Mouse (Mus musculus) forelimb bud, embryonic 11.5 days (tissue): ENCODE measurements around the gene Glmp.
"Not testable (repeated sequence)": the region's sequence is repeated elsewhere in the genome, so short reads cannot be mapped to it uniquely, and the experiment has no call there.

Source experiments
- DNase-seq: peaks from one replicate; pipeline ENCODE4 v3.0.0-alpha.2; 2012; ENCODE audit warnings: low read depth, low spot score

The Glmp gene

DNA sequence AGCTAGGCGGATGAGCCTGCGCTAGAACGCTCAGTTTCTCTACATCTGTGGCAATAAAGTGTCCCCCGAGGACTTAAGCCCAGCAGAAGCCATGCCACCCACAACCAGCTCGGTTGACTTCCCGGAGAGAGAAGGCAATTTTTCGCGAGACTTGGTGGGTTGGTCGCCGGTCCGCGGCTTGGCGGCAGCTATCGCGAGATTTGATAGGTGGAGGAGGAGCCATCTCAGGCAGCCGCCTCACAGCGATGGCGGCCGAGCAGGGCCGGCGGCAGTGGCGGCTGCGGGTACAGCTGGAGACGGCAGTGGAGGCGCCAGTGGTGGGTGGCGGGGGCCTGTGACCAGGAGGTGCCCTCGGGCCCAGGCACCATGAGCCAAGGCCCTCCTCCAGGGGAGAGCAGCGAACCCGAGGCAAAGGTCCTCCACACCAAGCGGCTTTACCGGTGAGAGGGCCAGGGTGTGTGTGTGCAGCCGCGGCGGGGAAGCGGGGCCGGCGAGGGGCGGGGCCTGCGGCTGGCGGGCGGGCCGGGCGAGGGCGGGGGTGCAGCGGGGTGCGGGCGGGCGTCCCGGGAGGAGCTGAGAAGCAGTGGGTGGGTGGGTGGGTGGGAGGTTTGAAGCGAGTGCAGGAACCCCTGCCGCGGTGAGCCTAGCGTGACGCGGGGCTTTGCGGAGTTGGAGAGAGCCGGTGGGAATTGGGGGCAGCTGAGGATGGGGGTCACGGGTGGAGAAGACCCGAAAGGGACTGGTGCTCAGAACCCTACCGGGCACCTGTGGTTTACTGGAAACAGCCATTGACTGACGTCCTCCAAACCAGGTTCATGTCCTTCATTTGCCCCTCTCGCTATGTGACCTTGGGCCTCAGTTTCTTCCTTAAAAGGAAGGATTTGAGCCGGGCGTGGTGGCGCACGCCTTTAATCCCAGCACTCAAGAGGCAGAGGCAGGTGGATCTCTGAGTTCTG lies 11.5 kb downstream of the Glmp start, which contains the start of the genes Tmem79 and Smg5:
TSS of gene Tmem79 (minus strand) at position 91 of the 956 bp plus-strand sequence.
TSS of gene Smg5 (plus strand) at position 203 of the 956 bp plus-strand sequence.
- DNase-seq: peak; percentile 97

DNA sequence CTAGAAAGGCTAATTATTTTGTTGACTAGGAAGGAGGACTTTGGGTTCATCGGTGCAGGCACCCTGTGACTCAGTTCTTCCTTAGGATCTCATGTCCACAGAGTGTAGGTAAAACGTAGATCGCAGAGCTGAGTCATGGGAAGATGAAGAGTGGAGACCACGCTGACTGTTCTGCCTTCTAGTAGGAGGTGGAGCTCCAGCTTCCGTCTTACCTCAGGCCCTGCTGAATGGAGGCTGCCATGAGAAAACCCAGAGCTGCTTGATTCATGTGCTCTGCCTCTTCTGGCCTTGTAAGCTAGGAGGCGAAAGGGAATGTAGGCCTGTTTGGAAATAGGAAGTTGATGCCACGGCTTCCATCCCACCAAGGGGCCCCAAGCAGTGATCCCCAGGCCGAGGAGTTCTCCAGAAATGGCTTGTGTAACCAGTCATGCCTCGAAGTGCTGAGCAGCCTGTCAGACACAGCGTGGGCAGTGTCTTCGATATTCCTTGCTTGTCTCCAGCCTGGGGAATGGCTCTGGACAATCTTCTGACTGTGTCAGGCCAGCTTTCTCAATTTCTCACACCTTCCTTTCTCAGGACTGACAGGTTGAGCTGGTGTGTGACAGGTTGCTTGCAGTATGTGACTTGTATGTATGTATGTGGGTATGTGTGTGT lies 12.7 kb downstream of the Glmp start:
- DNase-seq: no peak

DNA sequence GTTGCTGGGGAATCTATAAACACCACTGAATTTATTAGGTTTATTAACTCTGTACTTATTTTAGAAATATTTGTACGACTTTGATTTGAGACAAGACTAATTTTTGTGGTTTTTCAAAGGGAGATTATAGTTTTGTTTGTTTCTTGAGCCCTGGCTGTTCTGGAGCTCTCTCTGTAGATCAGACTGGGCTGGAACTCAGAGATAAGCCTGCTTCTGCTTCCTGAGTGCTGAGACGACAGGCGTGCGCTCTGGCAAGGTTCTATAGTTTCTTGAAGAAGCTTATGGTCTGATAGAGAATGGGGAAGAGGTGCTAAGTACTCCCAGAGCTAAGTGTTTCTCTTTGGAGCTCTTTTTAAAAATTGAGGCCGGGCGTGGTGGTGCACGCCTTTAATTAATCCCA lies 13.5 kb downstream of the Glmp start:
- DNase-seq: no peak

DNA sequence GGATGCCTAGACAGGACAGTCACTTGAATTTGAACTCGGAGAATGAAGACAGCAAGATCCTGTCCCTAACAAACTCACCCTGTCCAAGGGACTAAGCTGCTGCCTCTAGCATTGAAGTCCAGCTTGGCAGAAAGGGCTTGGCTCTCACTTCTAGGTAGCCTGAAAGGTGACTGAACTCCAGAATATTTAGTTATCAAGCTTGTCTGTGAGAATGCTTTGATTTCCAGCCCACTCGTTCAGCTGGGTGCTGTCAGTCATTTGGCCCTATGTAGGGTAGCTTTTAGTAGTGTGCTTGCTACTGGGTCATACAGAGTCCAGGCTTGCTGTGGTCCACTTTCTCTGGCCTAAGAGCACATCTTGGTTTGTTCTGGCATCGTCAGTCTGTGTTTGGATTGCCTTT lies 14.2 kb downstream of the Glmp start:
- DNase-seq: no peak

DNA sequence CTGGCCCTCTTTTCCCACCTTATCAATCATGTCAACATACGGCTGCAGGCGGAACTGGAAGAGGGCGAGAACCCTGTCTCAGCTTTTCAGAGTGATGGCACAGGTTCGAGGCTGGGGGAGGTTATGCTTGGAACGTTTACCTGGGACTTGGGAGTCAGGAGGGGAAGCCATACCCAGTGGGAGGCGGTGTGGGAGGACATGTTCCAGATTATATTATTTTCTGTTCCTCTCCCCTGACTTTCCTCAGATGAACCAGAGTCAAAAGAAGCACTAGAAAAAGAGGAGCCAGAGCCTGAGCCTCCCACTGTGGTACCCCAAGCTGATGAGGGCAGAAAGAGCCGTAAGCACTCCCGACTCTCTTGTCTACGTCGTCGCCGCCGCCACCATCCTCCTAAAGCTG lies 25.9 kb downstream of the Glmp start:
- DNase-seq: no peak

DNA sequence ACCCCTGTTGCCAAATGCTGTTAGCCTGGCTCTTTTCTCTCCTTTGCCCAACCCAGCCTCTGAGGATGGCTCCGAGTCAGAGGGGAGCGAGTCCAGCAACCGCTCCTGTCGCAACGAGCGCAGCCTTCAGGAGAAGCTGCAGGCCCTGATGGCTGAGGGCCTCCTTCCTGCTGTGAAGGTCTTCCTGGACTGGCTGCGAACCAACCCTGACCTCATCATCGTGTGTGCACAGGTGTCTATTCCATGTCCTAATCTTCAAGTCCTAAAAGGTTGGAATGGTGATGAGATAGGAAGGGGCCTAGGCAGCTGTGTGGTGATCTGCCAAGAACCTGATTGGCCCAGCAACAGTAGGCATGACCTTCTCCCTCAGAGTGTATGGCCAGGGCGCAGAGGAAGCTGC lies 28.1 kb downstream of the Glmp start:
- DNase-seq: no peak

DNA sequence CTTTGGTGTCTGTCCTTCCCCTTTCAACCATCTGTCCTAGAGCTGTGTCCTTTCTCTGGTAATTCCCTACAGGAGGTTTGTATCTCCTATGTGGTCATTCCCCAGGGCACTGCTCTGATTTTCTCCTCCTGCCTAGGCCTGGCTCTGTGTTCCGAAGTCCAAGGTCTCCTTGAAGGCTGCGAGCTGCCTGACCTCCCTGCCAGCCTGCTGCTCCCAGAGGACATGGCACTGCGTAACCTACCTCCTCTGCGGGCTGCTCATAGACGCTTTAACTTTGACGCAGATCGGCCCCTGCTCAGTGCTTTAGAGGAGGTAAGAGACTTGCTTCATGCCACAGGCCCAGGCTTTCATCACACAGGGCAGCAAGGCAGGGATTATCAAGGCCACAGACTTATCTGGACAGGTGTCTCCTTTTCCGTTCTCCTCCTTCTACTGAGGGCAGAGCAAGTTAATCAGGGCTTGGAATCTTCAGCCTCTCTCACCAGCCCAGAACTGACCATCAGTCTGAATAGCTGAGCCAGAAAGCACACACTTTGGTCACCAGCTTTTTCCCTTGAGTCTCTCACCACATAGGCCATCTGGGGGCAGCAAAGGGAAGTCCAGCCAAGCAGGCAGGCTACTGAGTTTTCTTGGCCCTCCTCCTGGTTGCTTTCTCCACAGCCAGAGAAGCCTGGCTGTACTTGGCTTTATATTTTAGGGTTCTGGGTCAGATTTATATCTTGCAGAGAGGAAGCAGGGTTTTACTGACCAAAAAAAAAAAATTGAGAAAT lies 29.8 kb downstream of the Glmp start:
- DNase-seq: no peak

DNA sequence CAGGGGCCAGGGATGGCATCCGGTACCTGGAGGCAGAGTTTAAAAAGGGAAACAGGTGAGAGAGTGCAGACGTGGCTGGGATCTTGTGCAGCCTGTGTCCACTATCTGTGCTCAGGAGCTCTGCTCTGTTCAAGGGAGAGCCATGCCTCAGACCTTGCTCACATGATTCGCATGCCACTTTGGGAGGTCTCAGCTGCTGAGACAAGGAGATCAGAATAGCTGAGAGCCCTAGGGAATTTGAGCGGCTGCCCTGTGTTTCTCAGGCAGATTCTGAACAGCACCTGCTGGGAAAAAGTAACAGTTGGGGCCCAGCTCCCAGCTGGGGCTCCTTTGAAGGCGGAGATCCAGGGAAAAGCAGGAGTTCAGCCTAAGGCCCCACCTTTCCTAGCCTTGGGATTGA lies 34.8 kb downstream of the Glmp start:
- DNase-seq: no peak

DNA sequence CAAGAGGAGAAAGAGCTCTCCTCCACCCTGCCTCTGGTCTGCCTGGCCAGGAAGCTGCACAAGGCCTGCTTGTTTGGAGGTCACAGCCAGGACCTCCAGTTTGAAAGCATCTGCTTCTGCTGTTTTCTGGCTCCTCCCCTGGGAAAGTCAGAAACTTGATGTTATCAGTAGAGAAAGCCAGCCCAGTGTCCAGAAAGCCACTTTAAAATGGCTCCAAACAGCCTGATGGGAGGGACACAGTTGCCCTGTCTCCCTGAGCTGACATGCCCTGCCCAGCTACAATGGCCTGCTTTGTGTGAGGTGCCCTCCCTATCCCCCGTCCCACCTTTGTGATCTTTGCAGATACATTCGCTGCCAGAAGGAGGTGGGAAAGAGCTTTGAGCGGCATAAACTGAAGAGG lies 35.2 kb downstream of the Glmp start:
- no peak for DNase-seq

DNA sequence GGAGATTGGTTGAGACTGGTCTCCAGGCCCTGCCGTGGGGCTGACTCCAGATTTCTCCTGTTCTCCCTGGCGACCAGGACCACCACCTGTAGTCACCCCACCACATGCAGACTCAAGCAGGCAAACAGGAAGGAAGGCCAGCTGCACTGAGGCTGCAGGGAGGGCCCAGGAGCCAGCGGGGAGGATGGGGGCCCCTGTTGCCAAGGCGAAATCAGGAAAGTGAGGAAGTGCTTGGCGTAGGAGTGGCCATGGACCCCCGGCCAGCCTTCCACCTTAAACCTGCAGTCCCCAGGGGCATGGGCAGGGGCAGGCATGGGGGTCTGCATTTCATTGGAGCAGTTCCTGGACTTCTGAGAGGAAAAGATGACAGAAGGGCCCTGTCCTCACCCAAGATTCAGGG lies 36.3 kb downstream of the Glmp start:
- DNase-seq: no peak

DNA sequence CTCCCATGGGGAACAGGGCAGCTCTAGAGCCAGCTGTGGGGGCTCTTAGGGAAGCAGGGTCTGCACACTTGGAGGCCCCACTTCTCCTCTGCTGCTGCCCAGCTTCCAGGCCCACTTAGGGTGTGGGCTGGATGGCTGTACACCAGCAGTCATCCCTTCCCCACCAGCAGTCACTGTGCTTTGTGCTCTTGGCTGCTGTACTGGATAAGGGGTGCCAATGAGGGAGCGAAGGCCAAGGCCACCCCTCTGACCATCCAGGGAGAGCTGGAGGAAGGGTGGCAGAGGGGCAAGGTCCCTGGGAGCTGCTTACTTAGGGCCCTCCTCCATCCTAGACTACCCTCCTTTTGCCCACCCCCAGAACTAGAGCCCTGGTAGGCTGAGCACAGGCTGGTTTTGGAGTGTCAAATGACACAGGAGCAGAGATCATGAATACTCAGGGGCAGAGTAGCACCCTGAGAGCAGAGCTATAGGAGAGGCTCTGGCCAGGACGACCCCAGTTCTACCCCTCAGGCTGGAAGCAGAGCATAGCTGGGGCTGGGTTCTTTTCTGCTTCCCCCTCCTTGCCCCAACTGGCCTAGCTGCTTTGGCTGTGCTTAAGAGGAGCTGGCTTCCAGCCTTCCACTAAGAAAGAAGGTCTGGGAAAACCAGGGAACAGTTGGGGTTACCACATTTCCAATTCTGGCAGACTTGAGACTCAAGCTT lies 36.9 kb downstream of the Glmp start:
- no peak for DNase-seq

DNA sequence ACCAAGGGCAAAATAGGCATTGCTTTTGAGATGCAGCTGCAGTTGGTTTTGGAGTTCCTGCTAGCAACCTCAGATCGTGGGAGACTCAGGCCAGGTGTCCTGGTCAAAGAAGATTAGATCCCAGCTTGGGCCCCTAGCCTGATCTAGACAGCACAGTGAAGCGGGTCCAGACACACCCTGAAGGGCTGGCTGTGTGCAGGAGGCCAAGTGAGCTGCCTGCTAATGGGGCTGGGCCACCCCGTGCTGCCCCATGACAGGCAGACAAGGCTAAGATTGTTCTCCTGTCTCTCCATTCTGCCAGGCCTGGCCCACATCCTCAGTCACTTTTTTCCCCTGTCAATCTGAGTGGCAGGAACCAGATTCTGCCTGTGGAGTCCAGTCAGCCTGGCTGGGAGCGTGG lies 38.9 kb downstream of the Glmp start:
- no peak for DNase-seq

DNA sequence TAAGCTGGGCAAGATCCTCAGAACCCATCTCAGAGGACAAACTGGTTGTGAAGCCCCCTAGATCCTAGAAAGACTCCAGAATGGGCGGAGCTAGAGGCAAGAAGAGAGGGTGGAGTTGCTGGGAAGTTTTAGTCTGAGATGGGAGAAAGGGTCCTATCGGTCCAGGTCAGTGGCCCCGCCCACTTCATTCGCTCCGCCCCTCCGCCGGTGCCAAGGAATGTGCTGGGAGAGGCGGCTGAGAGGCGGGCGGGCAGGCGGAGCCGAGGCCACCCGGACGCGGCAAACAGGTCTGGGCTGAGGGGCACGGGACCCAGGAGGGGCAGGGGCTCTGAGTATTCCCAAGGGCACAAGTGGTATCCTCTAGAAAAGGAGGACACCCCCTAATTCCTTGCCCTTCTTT lies 39.5 kb downstream of the Glmp start, which contains the start of gene Paqr6:
TSS of gene Paqr6 (plus strand) at position 248 of the 400 bp plus-strand sequence.
- peak; percentile 40 for DNase-seq

DNA sequence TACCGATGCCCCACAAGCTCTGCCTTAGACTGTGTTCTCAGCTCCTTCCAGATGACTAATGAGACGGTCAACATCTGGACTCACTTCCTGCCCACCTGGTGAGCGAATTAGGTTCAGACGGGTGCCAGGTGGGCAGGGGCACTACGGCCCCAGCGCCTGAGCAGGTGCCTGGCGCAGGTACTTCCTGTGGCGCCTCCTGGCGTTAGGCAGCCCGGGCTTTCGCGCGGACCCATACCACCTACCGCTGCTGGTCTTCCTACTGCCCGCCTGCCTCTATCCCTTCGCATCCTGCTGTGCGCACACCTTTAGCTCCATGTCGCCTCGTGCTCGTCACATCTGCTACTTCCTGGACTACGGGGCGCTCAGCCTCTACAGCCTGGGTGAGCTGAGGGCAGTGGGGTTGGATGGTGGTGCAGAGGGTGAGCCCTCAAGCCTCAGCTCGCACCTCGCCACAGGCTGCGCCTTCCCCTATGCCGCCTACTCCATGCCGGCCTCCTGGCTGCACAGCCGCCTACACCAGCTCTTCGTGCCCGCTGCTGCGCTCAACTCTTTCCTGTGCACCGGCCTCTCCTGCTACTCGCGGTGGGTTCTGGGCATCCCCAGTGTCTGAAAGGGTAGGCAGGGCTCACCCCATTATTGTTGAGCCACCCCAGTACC lies 41.0 kb downstream of the Glmp start:
- no peak for DNase-seq

DNA sequence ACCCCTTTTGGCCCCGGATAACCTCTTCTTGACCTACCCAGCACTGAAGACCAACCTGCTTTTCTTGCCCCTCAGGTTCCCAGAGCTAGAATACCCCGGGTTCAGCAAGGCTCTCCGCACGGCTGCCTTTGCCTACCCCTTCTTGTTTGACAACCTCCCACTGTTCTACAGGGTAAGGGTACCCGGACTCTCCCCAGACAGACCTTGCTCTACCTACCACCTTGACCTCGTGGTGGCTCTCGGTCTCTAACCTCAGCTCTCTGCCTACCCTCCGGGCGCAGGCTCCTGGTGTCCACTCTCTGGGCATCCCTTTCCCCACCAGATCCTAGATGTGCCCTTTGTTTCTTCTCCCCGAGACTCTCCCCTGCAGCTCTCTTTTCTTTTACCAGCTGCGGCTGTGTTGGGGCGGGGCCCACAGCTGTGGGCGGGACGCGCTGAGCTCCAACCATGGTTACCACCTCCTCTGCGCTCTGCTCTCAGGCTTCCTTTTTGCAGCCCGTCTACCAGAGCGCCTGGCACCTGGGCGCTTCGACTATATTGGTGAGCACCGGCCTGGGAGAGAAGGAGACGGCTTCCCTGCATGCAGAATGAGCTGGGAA lies 42.1 kb downstream of the Glmp start:
- peak; percentile 35 for DNase-seq

DNA sequence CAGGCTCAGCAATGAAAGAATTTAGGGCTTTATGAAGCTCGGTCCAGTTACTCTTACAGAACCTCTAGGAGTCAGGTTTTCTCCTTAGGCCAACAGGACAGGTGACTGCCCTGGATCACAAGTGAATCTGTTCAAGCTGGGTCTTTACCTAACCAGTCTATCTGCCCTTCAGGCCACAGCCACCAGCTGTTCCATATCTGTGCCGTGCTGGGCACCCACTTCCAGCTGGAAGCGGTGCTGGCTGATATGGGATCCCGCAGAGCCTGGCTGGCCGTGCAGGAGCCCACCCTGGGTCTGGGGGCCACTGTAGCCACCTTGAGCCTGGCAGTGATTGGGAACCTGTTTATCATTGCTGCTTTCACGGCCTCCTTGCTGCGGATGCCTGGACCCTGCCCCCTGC lies 42.7 kb downstream of the Glmp start:
- not testable (repeated sequence) for DNase-seq

DNA sequence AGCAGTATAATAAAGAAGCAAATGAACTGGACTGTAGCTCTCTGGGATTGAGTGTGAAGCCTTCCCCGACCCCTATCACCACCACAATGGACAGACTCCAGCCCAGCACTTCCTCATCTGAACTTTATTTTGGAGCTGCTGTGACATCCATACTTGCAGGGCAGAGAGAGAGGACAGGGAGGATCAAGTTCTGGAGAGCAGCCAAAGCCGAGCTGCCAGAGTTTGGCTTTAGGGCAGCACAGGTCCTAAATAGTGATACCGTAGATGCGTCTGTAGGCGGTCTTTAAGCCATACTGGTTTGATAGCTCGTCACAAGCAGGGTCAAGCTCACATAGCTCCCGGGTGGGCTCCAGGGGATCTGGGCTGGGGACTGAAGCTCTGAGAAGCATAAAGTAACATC lies 43.7 kb downstream of the Glmp start:
- DNase-seq: not testable (repeated sequence)

DNA sequence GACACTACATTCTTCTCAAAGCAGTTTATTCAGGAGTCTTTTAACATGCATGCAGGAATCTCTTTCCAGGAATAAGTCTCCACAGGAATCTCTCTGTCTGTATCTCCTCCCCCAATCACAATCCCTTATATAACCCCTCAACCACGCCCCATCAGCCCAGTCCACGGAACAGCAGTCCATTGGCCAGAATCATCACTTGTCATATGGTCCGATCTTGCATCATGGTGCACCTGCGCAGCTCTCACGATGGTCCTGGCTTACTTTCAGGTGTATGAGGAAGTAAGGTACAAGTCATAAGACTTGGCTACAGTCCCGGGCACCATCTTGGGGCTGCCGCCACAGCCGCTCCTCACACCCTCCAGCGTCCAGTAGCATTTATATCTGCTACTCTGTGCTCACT lies 47.8 kb downstream of the Glmp start, which contains the start of gene Bglap3:
TSS of gene Bglap3 (minus strand) at position 101 of the 400 bp plus-strand sequence.
- DNase-seq: not testable (repeated sequence)

DNA sequence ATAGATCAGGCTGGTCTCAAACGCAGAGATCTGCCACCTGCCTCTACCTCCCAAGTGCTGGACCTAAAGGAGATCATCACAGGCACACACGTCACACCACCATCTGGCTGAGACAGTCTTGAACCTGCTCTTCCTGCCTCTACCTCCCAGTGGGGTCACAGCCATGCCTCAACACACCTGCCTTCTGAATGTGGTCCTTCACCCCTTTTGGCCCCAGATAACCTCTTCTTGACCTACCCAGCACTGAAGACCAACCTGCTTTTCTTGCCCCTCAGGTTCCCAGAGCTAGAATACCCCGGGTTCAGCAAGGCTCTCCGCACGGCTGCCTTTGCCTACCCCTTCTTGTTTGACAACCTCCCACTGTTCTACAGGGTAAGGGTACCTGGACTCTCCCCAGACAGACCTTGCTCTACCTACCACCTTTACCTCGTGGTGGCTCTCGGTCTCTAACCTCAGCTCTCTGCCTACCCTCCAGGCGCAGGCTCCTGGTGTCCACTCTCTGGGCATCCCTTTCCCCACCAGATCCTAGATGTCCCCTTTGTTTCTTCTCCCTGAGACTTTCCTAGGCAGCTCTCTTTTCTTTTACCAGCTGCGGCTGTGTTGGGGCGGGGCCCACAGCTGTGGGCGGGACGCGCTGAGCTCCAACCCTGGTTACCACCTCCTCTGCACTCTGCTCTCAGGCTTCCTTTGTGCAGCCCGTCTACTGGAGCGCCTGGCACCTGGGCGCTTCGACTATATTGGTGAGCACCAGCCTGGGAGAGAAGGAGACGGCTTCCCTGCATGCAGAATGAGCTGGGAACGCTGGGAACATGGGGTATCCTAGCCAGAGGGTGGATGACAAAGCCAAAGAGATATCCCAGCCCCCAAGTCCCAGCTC lies 51.2 kb downstream of the Glmp start:
- peak; percentile 51 for DNase-seq
